Mouse (Mus musculus) G1E (cell line): ENCODE measurements around the gene Cradd.

ENCODE experiments used
- CTCF ChIP-seq: IDR thresholded peaks from 2 replicates; pipeline ENCODE4 v1.5.1; 2012; ENCODE audit warnings: low read depth, low read length, inconsistent platforms, mixed read lengths
- TAL1 ChIP-seq: conservative IDR thresholded peaks from 2 replicates; pipeline ENCODE4 v1.6.1; 2012; ENCODE audit warnings: low read depth, low read length, inconsistent platforms, mixed read lengths

DNA sequence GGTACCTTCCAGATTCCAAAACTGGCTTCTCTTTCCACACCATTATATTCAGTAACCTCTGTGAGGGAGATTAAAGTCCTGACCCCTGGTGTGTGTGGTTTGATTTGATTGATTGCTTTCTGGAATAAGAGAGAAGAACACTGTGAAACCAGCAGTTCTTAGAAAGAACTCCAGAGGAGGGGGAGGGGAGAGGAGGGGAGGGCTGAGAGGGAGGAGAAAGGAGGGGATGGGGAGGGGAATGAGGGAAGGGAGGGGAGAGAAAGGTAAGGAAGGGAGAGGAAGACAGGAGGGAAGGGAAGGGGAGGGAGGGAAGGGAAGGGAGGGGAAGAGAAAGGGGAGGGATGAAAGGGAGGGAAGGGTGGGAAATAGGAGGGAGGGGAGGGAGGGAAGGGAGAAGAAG is 30.7 kb upstream of the Cradd start:
- TF ChIP-seq TAL1, result no peak
- TF ChIP-seq CTCF, result no peak
